Mouse (Mus musculus) ES-Bruce4 (cell line): Measurements from ENCODE around the gene Krtap2-4.

Experiments used
- CTCF ChIP-seq: IDR thresholded peaks from one replicate; pipeline ENCODE4 v1.8.1; 2011; ENCODE audit warnings: low read depth, low read length
- EP300 ChIP-seq: IDR thresholded peaks from 2 replicates; pipeline ENCODE4 v1.6.1; 2011; ENCODE audit warnings: low read depth, low read length; ENCODE audit not compliant: insufficient read depth

DNA sequence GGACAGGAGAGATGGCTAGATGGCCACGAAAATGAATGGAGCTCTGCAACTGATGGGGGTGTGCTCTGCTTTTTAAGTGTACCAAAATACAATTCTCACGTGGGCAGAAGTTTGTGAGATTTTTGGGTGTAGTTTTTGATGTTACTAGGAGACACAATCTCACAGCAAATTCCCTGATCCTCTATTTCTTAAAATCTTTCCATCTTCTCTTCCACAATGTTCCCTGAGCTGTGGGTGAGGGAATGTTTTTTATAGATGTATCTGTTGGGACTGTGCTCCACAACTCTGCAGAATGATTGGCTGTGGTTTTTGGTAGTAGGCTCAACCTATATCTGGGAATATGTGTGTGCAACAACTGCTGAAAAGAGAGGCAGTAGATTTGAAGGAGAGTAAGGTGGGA is 18.6 kb upstream of the Krtap2-4 start:
- no peak for TF ChIP-seq CTCF
- TF ChIP-seq EP300: no peak
